Mouse (Mus musculus) liver, embryonic 11.5 days (tissue): ENCODE results near the gene Rbm47. TPM values are rescaled to one million over a fixed set of nuclear protein-coding genes. Genes with fewer than 3 reads are reported as not detected.

Source experiments
- ATAC-seq: fragments of 200-750 bp; cut with Nextera tagmentation; replicated peaks from 2 replicates; pipeline ENCODE4 v1.8.0; 2017; ENCODE audit warnings: moderate number of reproducible peaks, mild to moderate bottlenecking, moderate TSS enrichment, moderate library complexity; ENCODE audit not compliant: low FRiP score
- DNase-seq: peaks from one replicate; pipeline ENCODE4 v3.0.0-alpha.2; 2017; ENCODE audit warnings: low spot score
- H3K27ac ChIP-seq: fragments of 300-500 bp; sonication (generic); 2 replicates; pipeline ENCODE4 v1.5.1; 2014; ENCODE audit warnings: mild to moderate bottlenecking, low read depth, low read length, control low read depth
- H3K27me3 ChIP-seq: fragments of 300-500 bp; sonication (generic); replicated peaks from 2 replicates; pipeline ENCODE4 v1.6.1; 2014; ENCODE audit warnings: low read length, mixed read lengths; ENCODE audit not compliant: control insufficient read depth, insufficient read depth
- H3K36me3 ChIP-seq: fragments of 300-500 bp; sonication (generic); 2 replicates; pipeline ENCODE4 v1.6.1; 2014; ENCODE audit warnings: mild to moderate bottlenecking, low read length, moderate library complexity, mixed read lengths; ENCODE audit not compliant: control insufficient read depth, insufficient read depth
- H3K4me1 ChIP-seq: fragments of 300-500 bp; sonication (generic); replicated peaks from 2 replicates; pipeline ENCODE4 v1.6.1; 2014; ENCODE audit warnings: low read length, mixed read lengths; ENCODE audit not compliant: control insufficient read depth, insufficient read depth
- H3K4me2 ChIP-seq: fragments of 300-500 bp; sonication (generic); 2 replicates; pipeline ENCODE4 v1.6.1; 2014; ENCODE audit warnings: mild to moderate bottlenecking, control low read depth, moderate library complexity
- H3K4me3 ChIP-seq: fragments of 300-500 bp; sonication (generic); 2 replicates; pipeline ENCODE4 v1.5.1; 2014; ENCODE audit warnings: low read depth, low read length, control low read depth
- H3K9ac ChIP-seq: fragments of 300-500 bp; sonication (generic); 2 replicates; pipeline ENCODE4 v1.6.1; 2014; ENCODE audit warnings: low read depth, low read length, control low read depth
- H3K9me3 ChIP-seq: fragments of 300-500 bp; sonication (generic); 2 replicates; pipeline ENCODE4 v1.6.1; 2016; ENCODE audit warnings: low read length, inconsistent platforms, mixed read lengths; ENCODE audit not compliant: control insufficient read depth
- WGBS: fragments of 180-500 bp; shearing (Covaris S2); extraction: QIAGEN DNeasy Blood & Tissue Kit; methylation state at CpG from one replicate; pipeline ENCODE4 v1.1.7; 2014; 5-methylcytosine and 5-hydroxymethylcytosine counted together
- polyA plus RNA-seq: library from polyadenylated mRNA; unstranded; fragments of >200 nt; fragmentation: Nextera tagmentation; extraction: Ambion mirVana; gene quantifications from 2 replicates; pipeline ENCODE4 v1.2.1, GENCODE M21; 2014

Gene Rbm47
- polyA plus RNA-seq, 1 experiment from 2014 or later = 13.5 TPM

DNA sequence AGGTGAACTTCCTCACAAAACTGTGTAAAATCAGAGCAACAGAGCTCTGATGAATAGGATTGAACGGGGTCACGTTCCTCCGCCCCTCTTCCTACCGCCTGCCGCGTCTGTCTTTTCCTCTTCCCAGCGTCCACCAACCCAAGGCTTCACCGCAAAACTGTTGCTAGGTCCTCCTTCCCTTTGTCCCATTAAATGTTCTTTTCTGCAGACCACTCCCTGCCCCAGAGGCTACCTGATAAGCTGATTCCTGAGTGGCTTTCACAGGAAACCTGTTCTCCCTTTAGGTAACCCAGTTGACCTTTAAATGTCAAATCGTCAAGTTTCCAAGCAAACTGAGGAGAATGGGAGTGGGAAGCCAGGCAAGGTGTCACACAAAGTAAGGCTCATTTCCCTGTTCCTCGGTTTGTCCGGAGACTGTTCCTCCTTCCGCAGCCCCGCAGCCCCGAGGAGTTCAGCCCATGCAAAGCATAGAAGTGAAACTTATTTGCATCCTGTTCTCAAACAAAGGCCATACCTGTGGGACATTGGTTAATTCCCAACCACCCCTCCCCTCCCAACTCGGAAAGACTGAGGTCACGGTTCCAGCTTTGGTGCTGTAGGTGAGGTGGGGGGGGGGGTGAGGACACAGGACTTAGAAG is 167.8 kb downstream of the Rbm47 start:
- H3K27me3 ChIP-seq = no peaks in the 10 kb centered on the region
- no peak overlapping the region for H3K9ac ChIP-seq
- no peaks in the 10 kb centered on the region for H3K36me3 ChIP-seq
- peaks cover 8% of the 10 kb centered on the region for H3K4me1 ChIP-seq
- no peaks in the 10 kb centered on the region for H3K9me3 ChIP-seq
- DNase-seq (no peak), ATAC-seq (no peak)
- H3K4me3 ChIP-seq = no peak overlapping the region
- no peak overlapping the region for H3K27ac ChIP-seq
- peak overlapping the region; percentile 31 for H3K4me2 ChIP-seq
- WGBS = 28% methylated on average over 16 of the region's 16 CpGs

DNA sequence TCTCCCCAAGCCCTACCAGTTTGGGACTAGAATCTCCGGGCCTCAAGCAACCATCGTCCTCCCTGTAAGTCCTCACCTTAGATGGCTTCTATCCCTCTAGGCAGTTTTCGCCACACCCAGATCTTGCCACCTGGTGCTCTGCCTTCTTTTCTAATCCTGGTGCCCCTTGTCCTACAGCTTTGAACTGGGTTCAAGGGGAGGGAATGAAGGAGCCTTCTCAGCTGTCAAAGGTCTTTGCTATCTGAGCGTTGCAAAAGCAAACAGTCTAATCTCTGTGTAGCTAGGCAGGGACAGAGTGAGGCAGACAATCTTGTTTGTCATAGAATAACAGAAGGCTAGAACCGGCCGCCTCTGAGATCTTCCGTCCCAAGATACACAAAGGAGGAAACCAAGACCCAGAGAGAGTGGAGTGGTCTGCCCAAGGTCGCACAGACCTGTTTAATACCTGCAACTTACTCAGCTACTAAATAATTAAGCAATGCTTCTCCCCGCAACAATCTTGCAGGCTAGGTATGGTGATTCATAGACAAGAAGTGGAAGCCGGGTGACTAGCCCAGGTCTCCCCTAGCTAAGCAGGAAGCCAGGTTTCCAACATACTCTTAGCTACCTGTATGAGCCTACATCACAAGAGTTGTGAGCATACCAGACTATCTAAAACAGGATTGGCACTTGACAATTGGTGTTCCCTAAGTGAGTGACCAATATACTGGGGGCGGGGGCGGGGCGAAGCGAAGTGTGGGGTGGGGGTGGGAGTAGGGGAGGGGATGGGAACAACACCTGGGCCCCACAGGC is 168.6 kb downstream of the Rbm47 start, which contains the start of gene 9130230L23Rik:
9130230L23Rik (minus strand) TSS at position 152 of the 792 bp plus-strand sequence.
- peaks cover 8% of the 10 kb centered on the region for H3K4me1 ChIP-seq
- ATAC-seq (0 out of 2 replicates have a peak, but pooled peaks have one; percentile 20), DNase-seq (no peak)
- no peak within 1 kb of the TSS for H3K27ac ChIP-seq
- 51% methylated on average over 14 of the region's 14 CpGs for WGBS
- peak within 1 kb of the TSS; percentile 31 for H3K4me2 ChIP-seq
- no peak within 1 kb of the TSS for H3K9ac ChIP-seq
- H3K27me3 ChIP-seq = no peaks in the 10 kb centered on the region
- no peaks in the 10 kb centered on the region for H3K9me3 ChIP-seq
- no peak within 1 kb of the TSS for H3K4me3 ChIP-seq
- no peaks in the 10 kb centered on the region for H3K36me3 ChIP-seq

DNA sequence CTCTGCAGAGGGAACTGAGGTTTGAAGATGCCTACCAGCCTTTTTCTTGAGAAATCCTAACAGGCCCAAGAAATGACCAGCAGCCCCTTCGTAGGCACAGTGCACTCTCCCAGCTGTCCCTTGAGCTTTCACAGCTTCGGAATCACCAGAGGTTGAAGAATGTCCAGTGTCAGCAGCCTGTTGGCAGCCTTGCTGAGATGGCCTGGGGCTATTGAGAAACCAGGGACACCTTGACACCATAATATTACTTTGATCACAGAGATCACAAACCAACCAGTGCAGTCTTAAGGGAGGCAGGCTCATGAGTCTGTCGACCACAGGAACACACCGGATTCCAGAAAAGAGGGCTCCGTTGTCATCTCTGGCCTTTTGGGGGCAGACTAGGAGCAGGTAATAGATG is 171.7 kb downstream of the Rbm47 start:
- DNase-seq (no peak), ATAC-seq (no peak)
- no peak overlapping the region for H3K9ac ChIP-seq
- H3K27ac ChIP-seq = no peak overlapping the region
- H3K9me3 ChIP-seq = no peaks in the 10 kb centered on the region
- H3K4me2 ChIP-seq = no peak overlapping the region
- H3K36me3 ChIP-seq = no peaks in the 10 kb centered on the region
- WGBS = 71% methylated on average over 5 of the region's 5 CpGs
- peaks cover 8% of the 10 kb centered on the region for H3K4me1 ChIP-seq
- H3K4me3 ChIP-seq = no peak overlapping the region
- H3K27me3 ChIP-seq = no peaks in the 10 kb centered on the region

DNA sequence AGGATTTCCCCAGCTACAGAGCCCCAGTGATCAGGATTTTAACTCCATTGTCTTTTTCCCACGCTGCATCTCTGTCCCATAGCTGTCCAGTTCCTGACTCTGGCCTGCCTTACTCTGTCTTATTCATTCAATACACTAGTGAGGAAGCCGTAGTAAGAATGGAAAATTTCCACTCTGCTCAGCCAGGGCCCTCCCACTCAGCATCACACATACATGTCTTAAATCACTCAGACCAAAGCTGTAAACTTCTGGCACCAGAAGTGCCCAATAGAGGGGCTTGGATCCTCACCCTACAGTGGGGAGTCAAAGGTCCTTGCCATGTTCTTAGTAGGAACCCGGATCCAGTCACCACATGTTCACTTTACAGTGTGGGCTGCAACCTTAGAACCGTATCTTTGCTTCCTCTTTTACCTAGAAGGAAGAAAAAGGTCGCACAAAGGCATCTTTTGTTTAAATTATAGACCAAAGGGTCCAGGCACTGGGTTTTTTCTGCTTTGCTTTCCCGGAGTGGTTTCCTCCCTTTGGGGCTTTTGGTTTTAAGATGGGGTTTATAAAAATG is 172.3 kb downstream of the Rbm47 start:
- Histone ChIP-seq H3K9ac (no peak overlapping the region), H3K4me2 (no peak overlapping the region), H3K27me3 (no peaks in the 10 kb centered on the region), H3K4me1 (peaks cover 8% of the 10 kb centered on the region), H3K4me3 (no peak overlapping the region), H3K9me3 (no peaks in the 10 kb centered on the region), H3K36me3 (no peaks in the 10 kb centered on the region), H3K27ac (no peak overlapping the region)
- no peak for ATAC-seq
- WGBS = 49% methylated on average over 6 of the region's 6 CpGs
- no peak for DNase-seq

DNA sequence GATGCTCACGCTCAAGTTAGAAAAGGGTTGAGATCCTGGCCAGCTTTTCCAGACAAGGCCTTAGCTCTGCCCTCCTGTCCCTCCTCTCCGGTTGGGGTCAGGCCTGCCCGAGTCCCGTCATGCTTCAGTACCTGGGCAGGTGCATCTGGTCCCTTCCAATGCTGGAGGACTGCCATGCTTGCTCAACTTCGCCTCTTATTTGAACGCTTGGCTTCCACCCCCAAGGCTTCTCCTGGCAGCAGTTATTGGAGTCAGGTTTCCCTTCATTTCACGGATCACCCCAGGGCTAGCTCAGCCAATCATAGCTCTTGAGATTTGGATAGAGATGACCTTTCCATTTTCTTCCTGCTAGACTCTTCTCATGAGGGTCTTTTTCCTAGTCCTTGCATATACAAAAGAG is 172.8 kb downstream of the Rbm47 start:
- H3K4me1 ChIP-seq = peaks cover 8% of the 10 kb centered on the region
- no peak overlapping the region for H3K4me2 ChIP-seq
- no peak overlapping the region for H3K4me3 ChIP-seq
- DNase-seq = no peak
- no peaks in the 10 kb centered on the region for H3K9me3 ChIP-seq
- H3K27ac ChIP-seq = no peak overlapping the region
- H3K36me3 ChIP-seq = no peaks in the 10 kb centered on the region
- WGBS = 84% methylated on average over 7 of the region's 7 CpGs
- no peak for ATAC-seq
- H3K27me3 ChIP-seq = no peaks in the 10 kb centered on the region
- no peak overlapping the region for H3K9ac ChIP-seq

- no peaks in the 10 kb centered on the region for H3K9me3 ChIP-seq
- DNase-seq = no peak
- no peak overlapping the region for H3K4me2 ChIP-seq
- no peak overlapping the region for H3K4me3 ChIP-seq
- no peaks in the 10 kb centered on the region for H3K36me3 ChIP-seq
- H3K27ac ChIP-seq = no peak overlapping the region
- no peak overlapping the region for H3K9ac ChIP-seq
- no peak for ATAC-seq
- no peaks in the 10 kb centered on the region for H3K27me3 ChIP-seq
- WGBS = 82% methylated on average over 7 of the region's 7 CpGs
- H3K4me1 ChIP-seq = no peaks in the 10 kb centered on the region
Observed at GRCm38 (mm10) chr5:65999106-65999505, 173.8 kb downstream of the Rbm47 start.

- H3K4me2 ChIP-seq = no peak overlapping the region
- H3K9me3 ChIP-seq = no peaks in the 10 kb centered on the region
- no peaks in the 10 kb centered on the region for H3K4me1 ChIP-seq
- H3K36me3 ChIP-seq = no peaks in the 10 kb centered on the region
- DNase-seq (no peak), ATAC-seq (no peak)
- no peak overlapping the region for H3K27ac ChIP-seq
- H3K27me3 ChIP-seq = no peaks in the 10 kb centered on the region
- H3K9ac ChIP-seq = no peak overlapping the region
- no peak overlapping the region for H3K4me3 ChIP-seq
Observed at GRCm38 (mm10) chr5:65997813-65998212, 175.1 kb downstream of the Rbm47 start.

GRCm38 (mm10) chr5:65994643-65995042 is 178.3 kb downstream of the Rbm47 start:
- no peaks in the 10 kb centered on the region for H3K36me3 ChIP-seq
- H3K4me3 ChIP-seq = no peak overlapping the region
- 67% methylated on average over 6 of the region's 6 CpGs for WGBS
- no peaks in the 10 kb centered on the region for H3K4me1 ChIP-seq
- no peak overlapping the region for H3K4me2 ChIP-seq
- H3K9me3 ChIP-seq = no peaks in the 10 kb centered on the region
- DNase-seq = no peak
- H3K27me3 ChIP-seq = no peaks in the 10 kb centered on the region
- no peak overlapping the region for H3K27ac ChIP-seq
- H3K9ac ChIP-seq = no peak overlapping the region
- ATAC-seq = no peak
